Mouse (Mus musculus): Measurements from ENCODE around the gene Art3.
A peak's percentile ranks its signal among the peaks of the same experiment; 100 is the strongest.
"Not testable (repeated sequence)": the region's sequence is repeated elsewhere in the genome, so short reads cannot be mapped to it uniquely, and the experiment has no call there.

Art3 gene

DNA sequence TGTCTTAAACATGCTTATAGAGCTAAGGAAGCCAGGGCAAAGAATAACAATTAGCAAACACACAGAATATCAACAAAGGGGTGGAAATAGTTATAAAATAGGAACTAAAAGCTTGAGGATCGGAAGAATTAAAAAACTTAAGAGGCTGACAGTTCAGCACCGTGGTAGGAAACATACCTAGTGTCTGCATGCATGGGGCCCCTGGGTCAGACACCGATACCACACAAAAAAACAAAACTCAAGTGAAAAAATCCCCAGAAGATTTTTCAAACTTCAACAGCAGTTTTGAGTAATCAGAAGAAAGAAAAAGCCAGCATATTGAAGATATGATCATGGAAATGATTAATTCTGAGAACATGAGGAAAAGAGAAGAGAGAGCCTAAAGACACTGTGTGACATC, 5.1 kb downstream of the Art3 start:
- DNase-seq (ENCODE audit: low spot score), result no peak

- DNase-seq (ENCODE audit: low spot score), result no peak
These were observed 9.0 kb downstream of the Art3 start for GRCm38 (mm10) chr5:92340606-92341005.

DNA sequence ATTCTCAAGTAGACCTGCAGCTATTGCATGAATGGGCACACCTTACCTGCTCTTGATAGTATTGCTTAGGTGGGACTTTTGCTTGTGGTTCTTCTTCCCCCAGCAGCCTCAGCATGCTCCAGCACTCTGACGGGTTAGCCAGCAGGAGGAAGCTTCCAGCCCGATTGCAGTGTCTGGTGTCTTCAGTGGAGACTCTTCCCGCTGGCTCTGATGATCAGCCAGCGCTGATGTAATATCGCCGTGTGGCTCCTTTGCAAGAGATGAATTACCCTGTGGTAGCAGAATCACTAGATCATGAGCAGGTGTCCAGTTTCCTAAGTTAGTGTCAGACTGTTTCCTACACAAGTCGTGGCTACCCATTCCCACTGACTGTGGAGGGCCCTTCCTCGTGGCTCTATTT, 13.4 kb downstream of the Art3 start:
- DNase-seq (ENCODE audit: low spot score), result no peak

DNA sequence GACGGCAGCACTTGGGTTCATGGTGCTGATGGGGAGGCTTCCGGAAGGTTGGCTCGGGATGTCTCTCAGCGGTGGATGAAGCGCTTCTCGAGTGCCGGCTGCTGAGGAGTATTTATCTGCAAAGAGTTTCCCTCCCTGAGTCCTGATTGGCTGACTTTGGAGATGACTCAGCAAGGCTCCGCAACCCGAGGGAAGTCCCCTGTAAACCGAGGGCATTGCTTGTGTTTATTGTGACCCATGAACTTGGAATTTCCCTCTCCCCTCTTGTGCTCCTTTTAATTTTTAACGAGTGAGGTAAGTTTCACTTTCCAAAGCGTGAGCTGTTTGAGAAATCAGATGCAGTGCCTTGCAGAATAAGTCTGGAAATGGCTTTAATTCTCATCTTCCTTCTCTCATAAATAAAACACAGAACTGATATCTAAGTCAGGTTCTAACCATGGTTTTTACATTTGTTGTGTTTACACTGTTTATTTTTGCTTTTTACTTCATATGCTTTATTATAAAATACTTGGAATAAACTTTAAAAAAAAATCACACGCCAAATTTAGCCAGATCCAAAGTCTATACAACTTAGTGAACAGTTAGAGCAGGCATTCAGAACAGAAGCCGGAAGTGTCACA, 17.3 kb downstream of the Art3 start, which contains the start of gene Cxcl10:
Gene Cxcl10, minus strand, starts transcription at position 96 of the 620 bp plus-strand sequence.
- no peak for DNase-seq (ENCODE audit: low spot score)

- no peak for DNase-seq (ENCODE audit: low spot score)
These were observed 18.1 kb downstream of the Art3 start for GRCm38 (mm10) chr5:92349731-92350130.

GRCm38 (mm10) chr5:92352716-92353115, 21.1 kb downstream of the Art3 start:
- not testable (repeated sequence) for DNase-seq (ENCODE audit: low spot score)

GRCm38 (mm10) chr5:92353517-92353916, 21.9 kb downstream of the Art3 start:
- DNase-seq (ENCODE audit: low spot score), result peak; percentile 46

DNA sequence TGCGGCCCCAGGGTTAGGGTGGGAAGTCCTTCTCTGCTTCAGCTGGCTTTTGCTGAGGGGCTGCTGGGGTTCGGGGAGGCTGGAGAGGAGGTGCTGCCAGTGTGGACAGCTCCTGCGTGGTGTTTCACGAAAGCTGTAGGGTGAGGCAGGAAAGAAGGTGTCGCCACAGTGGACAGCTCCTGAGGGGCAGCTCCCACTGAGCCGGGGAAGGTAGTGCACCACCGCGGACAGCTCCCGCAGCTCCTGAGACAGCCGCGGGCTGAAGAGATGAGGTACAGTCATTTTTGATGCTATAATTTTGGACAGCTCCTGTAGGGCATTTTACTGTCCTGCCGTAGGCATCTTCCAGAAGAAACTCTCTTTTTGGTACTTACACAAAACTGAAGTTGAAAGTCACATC, 26.4 kb downstream of the Art3 start:
- DNase-seq (ENCODE audit: low spot score), result peak; percentile 73

- no peak for DNase-seq (ENCODE audit: low spot score)
These were observed 27.3 kb downstream of the Art3 start for GRCm38 (mm10) chr5:92358767-92359455.

DNA sequence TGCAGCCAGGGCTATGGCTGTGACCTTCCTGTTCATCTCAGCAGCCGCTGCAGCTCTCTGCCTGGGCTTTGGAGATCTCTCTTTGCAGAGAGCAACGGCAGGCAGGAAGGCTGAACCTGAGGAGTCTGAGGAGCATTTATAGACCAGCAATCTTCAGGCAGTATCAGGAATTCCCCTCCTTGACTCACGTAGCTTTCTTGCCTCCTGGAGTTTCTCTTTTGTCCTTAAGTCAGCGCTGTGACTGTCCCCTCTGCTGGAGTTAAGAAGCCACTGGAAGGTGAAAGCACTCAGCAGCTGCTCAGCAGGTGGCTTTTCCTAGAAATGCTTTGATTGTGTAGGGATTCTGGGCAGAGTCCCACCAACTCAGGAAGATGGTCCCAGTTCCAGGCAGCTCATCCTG, 31.6 kb downstream of the Art3 start:
- no peak for DNase-seq (ENCODE audit: low spot score)

- no peak for DNase-seq (ENCODE audit: low spot score)
These were observed 32.4 kb downstream of the Art3 start for GRCm38 (mm10) chr5:92364011-92364410.

- no peak for DNase-seq (ENCODE audit: low spot score)
These were observed 33.6 kb downstream of the Art3 start for GRCm38 (mm10) chr5:92365146-92365705.

DNA sequence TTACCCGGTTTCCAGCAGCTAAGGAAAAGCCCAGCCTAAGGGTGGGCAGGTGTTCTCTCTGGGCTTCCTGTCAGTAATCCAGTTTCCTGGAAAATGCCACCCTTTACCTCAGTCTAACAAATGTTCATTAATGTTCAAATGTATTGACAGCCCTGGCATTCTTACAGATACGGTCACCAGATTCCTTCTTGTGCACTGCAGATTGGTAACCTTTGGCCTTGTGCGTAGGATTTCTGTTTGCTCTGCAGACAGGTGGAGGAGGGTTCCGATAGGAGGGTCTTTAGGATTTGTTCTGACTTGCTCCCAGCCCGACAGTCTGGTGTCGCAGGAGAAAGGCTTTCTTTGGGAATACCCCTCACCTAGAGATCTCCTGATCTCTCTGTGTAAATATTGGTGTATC, 34.9 kb downstream of the Art3 start:
- no peak for DNase-seq (ENCODE audit: low spot score)

DNA sequence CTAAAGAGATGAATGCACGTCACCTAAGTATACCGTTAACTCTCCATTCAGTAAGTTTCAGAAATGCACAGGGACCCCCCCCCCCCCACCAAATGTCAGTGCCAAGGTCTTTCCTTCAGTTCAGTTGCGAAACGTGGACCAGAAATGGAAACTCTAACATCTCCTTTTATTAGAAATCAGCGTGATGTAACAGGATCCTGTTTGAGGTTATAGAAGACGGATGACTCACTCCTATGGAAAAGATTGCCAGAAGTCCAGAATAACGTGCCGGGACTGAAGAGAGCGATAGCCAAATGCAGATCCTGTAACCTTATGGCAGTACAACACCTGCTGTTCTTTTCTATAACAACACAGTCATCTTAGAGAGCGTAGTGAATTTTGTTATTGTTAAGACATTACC, 36.8 kb downstream of the Art3 start:
- no peak for DNase-seq (ENCODE audit: low spot score)

DNA sequence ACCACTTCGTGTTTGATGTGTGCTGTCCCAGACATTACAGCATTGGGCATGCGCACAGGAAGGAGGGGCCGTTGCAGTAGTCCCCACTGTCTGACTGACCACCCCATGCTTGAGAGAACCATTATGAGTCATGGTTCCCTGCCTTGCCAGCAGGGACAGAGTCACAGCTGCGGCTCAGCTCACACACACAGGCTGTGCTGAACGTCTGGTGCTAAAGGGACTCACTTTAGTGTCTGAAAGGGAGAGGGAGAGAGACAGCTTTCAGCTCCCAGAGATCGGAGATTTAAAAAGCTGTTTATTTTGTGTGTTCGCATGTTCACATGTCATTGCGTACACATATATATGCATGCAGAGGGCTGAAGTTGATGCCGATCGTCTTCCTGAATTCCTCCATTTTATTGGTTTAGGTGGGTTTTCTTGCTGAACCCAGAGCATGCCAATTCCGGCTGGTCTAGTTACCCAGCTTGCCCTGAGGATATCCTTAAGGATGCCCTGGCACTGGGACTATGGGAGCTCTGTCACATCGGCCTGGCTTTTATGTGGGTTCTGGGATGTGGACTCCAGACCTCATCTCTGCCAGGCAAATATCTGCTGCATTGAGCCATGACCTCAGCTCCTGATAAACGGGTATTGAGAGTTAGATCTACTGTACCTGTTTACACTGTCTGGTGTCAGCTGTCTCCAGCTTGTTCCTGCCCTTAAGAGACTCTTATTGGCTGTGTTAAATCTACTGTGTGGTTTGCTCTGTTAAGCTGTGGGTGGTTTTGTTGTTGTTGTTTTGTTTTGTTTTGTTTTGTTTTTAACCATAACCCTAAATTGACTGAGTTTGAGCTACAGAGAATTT, 37.7 kb downstream of the Art3 start:
- no peak for DNase-seq (ENCODE audit: low spot score)

DNA sequence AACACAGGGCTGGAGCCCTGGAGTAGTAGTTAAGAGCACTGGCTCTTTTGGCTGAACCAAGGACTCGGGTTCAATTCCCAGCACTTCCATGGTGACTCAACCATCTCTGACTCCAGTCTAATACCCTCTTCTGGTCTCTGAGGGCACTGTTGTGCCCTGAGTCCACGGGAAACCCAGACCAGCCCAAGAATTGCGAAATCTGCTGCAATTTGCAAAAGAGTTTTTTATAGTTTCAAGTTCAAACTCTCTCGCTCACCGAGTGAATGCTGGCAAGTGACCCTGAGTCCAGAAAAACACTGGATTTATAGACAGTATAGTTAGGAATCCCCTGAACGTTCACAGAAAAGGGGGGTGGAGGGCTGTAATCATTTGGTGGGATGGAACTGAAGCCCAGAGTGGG, 38.8 kb downstream of the Art3 start:
- DNase-seq (ENCODE audit: low spot score), result no peak

GRCm38 (mm10) chr5:92370891-92371290, 39.3 kb downstream of the Art3 start:
- DNase-seq (ENCODE audit: low spot score), result no peak

- DNase-seq (ENCODE audit: low spot score), result no peak
These were observed 39.8 kb downstream of the Art3 start for GRCm38 (mm10) chr5:92371361-92371976.

GRCm38 (mm10) chr5:92372605-92373004, 41.0 kb downstream of the Art3 start:
- no peak for DNase-seq (ENCODE audit: low spot score)

DNA sequence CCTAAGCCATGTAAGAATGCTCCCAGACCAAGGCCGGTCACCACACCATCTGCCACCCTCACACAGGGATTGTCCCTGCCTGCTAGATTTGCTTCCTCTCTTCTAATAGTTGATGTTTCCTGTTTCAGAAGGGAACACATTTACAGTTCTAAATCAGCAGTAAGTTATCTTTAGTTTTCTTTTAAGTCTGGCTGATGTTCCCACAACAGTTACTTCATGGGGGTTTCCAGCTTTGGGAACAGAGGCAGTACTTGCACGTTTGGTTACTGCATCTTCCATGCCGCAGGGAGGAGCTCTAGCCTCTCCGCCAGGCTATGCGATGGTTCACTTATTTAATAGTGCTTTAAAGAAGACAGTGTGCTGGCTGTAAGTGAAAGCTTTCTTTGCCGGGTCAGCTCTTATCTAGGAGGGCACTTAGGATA, 43.1 kb downstream of the Art3 start:
- peak; percentile 39 for DNase-seq (ENCODE audit: low spot score)

- DNase-seq (ENCODE audit: low spot score), result no peak
These were observed 43.7 kb downstream of the Art3 start for GRCm38 (mm10) chr5:92375368-92375767.

DNA sequence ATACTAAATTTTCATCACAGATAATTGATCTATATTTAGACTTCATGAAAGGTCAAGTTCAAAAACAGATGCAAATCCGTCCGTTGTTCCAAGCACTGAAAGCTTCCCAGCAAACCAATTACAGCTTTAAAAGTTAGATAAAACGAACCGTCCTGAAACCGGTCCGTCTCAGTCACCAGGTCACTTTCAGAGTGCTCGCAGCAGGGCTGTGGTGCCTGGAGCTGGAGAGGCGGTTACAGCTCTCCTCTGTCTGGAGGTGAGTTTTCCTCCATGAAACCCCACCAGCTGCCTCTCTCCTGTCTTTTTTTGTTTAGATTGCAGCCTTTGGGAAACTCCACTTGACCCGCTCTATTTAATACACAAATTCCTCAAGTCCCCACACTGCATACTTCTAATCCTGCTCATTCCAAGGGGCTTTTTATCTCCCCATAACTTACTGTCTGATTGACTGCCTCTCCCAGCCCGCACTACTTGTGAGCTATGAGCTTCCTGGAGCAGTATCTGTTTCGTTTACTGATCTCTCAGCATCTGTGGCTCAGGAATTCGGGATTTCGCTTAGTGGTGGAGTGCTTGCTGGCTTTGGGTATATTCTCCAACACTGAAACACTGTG, 45.3 kb downstream of the Art3 start:
- DNase-seq (ENCODE audit: low spot score), result no peak

Measured in ovary, postnatal 36 days (tissue).